Comparison of ENCODE assay signal across 24 mouse cellular contexts in genomic region chr17:21838510-21838909, GRCm38 (mm10). TPM values are rescaled to one million over a fixed set of nuclear protein-coding genes. Genes with fewer than 3 reads are reported as not detected.
DNase-seq lines count a peak whose midpoint lies in the region; ATAC-seq and TF ChIP-seq lines count a peak whose summit lies in the region.
"Had no signal": no experiment of that assay in that cellular context is flagged by ENCODE, and none has a peak within 500 bp of the region (broad histone marks: within the 10 kb centered on the region; RNA-seq: fewer than 3 reads in every experiment).

No protein-coding gene starts in this region.

- peak; percentile 50 for TF ChIP-seq CTCF in intestine, postnatal 0 days (IDR thresholded peaks at IDR 0.05; ENCODE audit: low read depth)

- 58% methylated on average over 2 of the region's 2 CpGs for WGBS in intestine, postnatal 0 days
- 53% methylated on average over 2 of the region's 2 CpGs for WGBS in intestine, embryonic 15.5 days

- no peaks in the 10 kb centered on the region for H3K9me3 ChIP-seq in intestine, postnatal 0 days (ENCODE audit: control insufficient read depth)
- no peaks in the 10 kb centered on the region for H3K9me3 ChIP-seq in intestine, embryonic 15.5 days
- H3K9me3 ChIP-seq: embryonic facial prominence, embryonic 13.5 days; G1E; heart, embryonic 10.5 days; liver, embryonic 13.5 days had no signal

- H3K9ac ChIP-seq in intestine, postnatal 0 days (ENCODE audit: low read depth, low read length): no peak overlapping the region
- no peak overlapping the region for H3K9ac ChIP-seq in intestine, embryonic 15.5 days
- H3K9ac ChIP-seq: embryonic facial prominence, embryonic 13.5 days; hindbrain, embryonic 14.5 days; liver, embryonic 13.5 days had no signal

- H3K4me3 ChIP-seq in intestine, postnatal 0 days (ENCODE audit: low read depth, low read length): no peak overlapping the region
- no peak overlapping the region for H3K4me3 ChIP-seq in intestine, embryonic 15.5 days (replicated peaks)
- H3K4me3 ChIP-seq: embryonic facial prominence, embryonic 13.5 days; heart, embryonic 10.5 days; liver, embryonic 13.5 days had no signal

- no peaks in the 10 kb centered on the region for H3K4me1 ChIP-seq in intestine, postnatal 0 days (replicated peaks; ENCODE audit: control insufficient read depth, insufficient read depth, low read length)
- no peaks in the 10 kb centered on the region for H3K4me1 ChIP-seq in intestine, embryonic 15.5 days (replicated peaks)
- H3K4me1 ChIP-seq: embryonic facial prominence, embryonic 13.5 days; heart, embryonic 10.5 days; liver, embryonic 13.5 days had no signal

- no peak overlapping the region for H3K4me2 ChIP-seq in intestine, postnatal 0 days (replicated peaks; ENCODE audit: low read depth)
- H3K4me2 ChIP-seq in intestine, embryonic 15.5 days (replicated peaks): no peak overlapping the region
- H3K4me2 ChIP-seq: embryonic facial prominence, embryonic 13.5 days; hindbrain, embryonic 14.5 days; liver, embryonic 13.5 days; midbrain, embryonic 11.5 days had no signal

- ATAC-seq in intestine, postnatal 0 days: no peak
- ATAC-seq in intestine, embryonic 15.5 days: no peak
- ATAC-seq in erythroblast, adult 5-6 weeks (replicated peaks; ENCODE audit: low FRiP score, poor library complexity, severe bottlenecking): no peak
- ATAC-seq: CD4-positive, CD25-positive, alpha-beta regulatory T cell, adult 4 months; forebrain, embryonic 16.5 days had no signal

- no peaks in the 10 kb centered on the region for H3K36me3 ChIP-seq in intestine, postnatal 0 days (ENCODE audit: control insufficient read depth, insufficient read depth)
- H3K36me3 ChIP-seq in intestine, embryonic 15.5 days: no peaks in the 10 kb centered on the region
- H3K36me3 ChIP-seq: G1E; liver, embryonic 13.5 days had no signal

- intact Hi-C loops in left cerebral cortex, postnatal 36 days (cut with DNase I): no loop called here

- no peaks in the 10 kb centered on the region for H3K27me3 ChIP-seq in intestine, postnatal 0 days (replicated peaks; ENCODE audit: control insufficient read depth, insufficient read depth, low read length)
- no peaks in the 10 kb centered on the region for H3K27me3 ChIP-seq in intestine, embryonic 15.5 days (replicated peaks)
- H3K27me3 ChIP-seq: embryonic facial prominence, embryonic 13.5 days; liver, embryonic 13.5 days had no signal

- peak; percentile 1 for DNase-seq in lung, postnatal 25 days (ENCODE audit: low spot score)
- DNase-seq in lung, postnatal 14 days: no peak
- peak; percentile 1 for DNase-seq in c-Kit-positive CD71-negative TER-119-negative erythroid progenitor cells, embryonic 14.5 days (ENCODE audit: low read depth)
- no peak for DNase-seq in left cerebral cortex, postnatal 36 days (ENCODE audit: low spot score in 2 of 2)
- DNase-seq: adrenal gland, adult 8-10 months; cerebellum, adult 9-11 months; heart, postnatal 10 days; kidney, adult 11 months; kidney, postnatal 14 days; left cerebral cortex, postnatal 4 days; liver, embryonic 13.5 days; lung, postnatal 4 days; retina, postnatal 1 day had no signal

- no peak overlapping the region for H3K27ac ChIP-seq in intestine, postnatal 0 days (ENCODE audit: low read depth, low read length)
- no peak overlapping the region for H3K27ac ChIP-seq in intestine, embryonic 15.5 days
- H3K27ac ChIP-seq: embryonic facial prominence, embryonic 13.5 days; heart, embryonic 10.5 days; hindbrain, embryonic 14.5 days; liver, embryonic 13.5 days had no signal

RNA-seq across cellular contexts. Expression of gene Zfp820, which starts 7.1 kb away (rescaled TPM):
- polyA plus RNA-seq in intestine, postnatal 0 days (2015; fragmentation: Nextera tagmentation; extraction: Ambion mirVana): 5.5 and 5.7 TPM in 2 replicates
- polyA plus RNA-seq in intestine, embryonic 15.5 days (2015; fragmentation: Nextera tagmentation; extraction: Ambion mirVana): 5.0 and 7.5 TPM in 2 replicates
- total RNA-seq in left cerebral cortex, postnatal 36 days (2021): under 1 TPM; 0.72 to 1.00 TPM
- total RNA-seq in erythroblast, adult 5-6 weeks (2015; ENCODE audit: low replicate concordance): 1.7 TPM in 1 of 2 replicates, not detected in the other
- total RNA-seq in erythroblast, adult 5-6 weeks (2017; ENCODE audit: low replicate concordance): 2.0 TPM in 1 of 2 replicates, not detected in the other
- total RNA-seq: monocyte, adult 5-6 weeks had no signal
- polyA plus RNA-seq: G1E had no signal

Comparison
In these comparisons a context has a peak if more than half of its experiments do, and no peak if none do; other contexts are left out.
1. DNase-seq: peak in lung, postnatal 25 days (single experiment) and c-Kit-positive CD71-negative TER-119-negative erythroid progenitor cells, embryonic 14.5 days (single experiment); none in lung, postnatal 14 days (single experiment) and left cerebral cortex, postnatal 36 days (0 of 2).